Mouse (Mus musculus) A20 (cell line): Measurements from ENCODE around the gene Il17d.
A peak's percentile ranks its signal among the peaks of the same experiment; 100 is the strongest.

ENCODE experiments used
- DNase-seq: peaks from one replicate; pipeline ENCODE4 v3.0.0-alpha.2; 2011; ENCODE audit warnings: low read depth, low spot score

Il17d gene

GRCm38 (mm10) chr14:57534961-57535360, 10.4 kb downstream of the Il17d start:
- no peak for DNase-seq

- DNase-seq: no peak
These were observed 11.1 kb downstream of the Il17d start for GRCm38 (mm10) chr14:57535646-57536045.

- DNase-seq: no peak
These were observed 12.2 kb downstream of the Il17d start for GRCm38 (mm10) chr14:57536820-57537219.

GRCm38 (mm10) chr14:57537261-57538015, 12.9 kb downstream of the Il17d start:
- peak; percentile 59 for DNase-seq

- DNase-seq: no peak
These were observed 16.1 kb downstream of the Il17d start for GRCm38 (mm10) chr14:57540683-57541082.

- no peak for DNase-seq
These were observed 17.7 kb downstream of the Il17d start for GRCm38 (mm10) chr14:57542231-57542630.

- DNase-seq: no peak
These were observed 19.0 kb downstream of the Il17d start for GRCm38 (mm10) chr14:57543420-57544039.

- DNase-seq: no peak
These were observed 20.9 kb downstream of the Il17d start for GRCm38 (mm10) chr14:57545526-57545925.

GRCm38 (mm10) chr14:57546131-57546530, 21.6 kb downstream of the Il17d start:
- no peak for DNase-seq

- no peak for DNase-seq
These were observed 22.0 kb downstream of the Il17d start for GRCm38 (mm10) chr14:57546557-57547021.

- DNase-seq: no peak
These were observed 22.5 kb downstream of the Il17d start for GRCm38 (mm10) chr14:57547062-57547461.

GRCm38 (mm10) chr14:57552945-57553344, 28.4 kb downstream of the Il17d start:
- peak; percentile 51 for DNase-seq

GRCm38 (mm10) chr14:57554434-57554833, 29.9 kb downstream of the Il17d start:
- DNase-seq: peak; percentile 66

- DNase-seq: no peak
These were observed 31.0 kb downstream of the Il17d start for GRCm38 (mm10) chr14:57555471-57556070.

GRCm38 (mm10) chr14:57556922-57557321, 32.3 kb downstream of the Il17d start:
- DNase-seq: no peak

- no peak for DNase-seq
These were observed 41.0 kb downstream of the Il17d start for GRCm38 (mm10) chr14:57565626-57566025.

- peak; percentile 95 for DNase-seq
These were observed 46.9 kb downstream of the Il17d start, which contains the start of gene Eef1akmt1 for GRCm38 (mm10) chr14:57571155-57572133. TSS of gene Eef1akmt1 (minus strand) at chr14:57571612.

GRCm38 (mm10) chr14:57574792-57575587, 50.4 kb downstream of the Il17d start:
- DNase-seq: peak; percentile 18

- no peak for DNase-seq
These were observed 51.9 kb downstream of the Il17d start for GRCm38 (mm10) chr14:57576364-57577060.

- no peak for DNase-seq
These were observed 67.3 kb downstream of the Il17d start for GRCm38 (mm10) chr14:57591830-57592229.
